Mouse (Mus musculus): Measurements from ENCODE around the gene Mgat4b.

Mgat4b gene

GRCm38 (mm10) chr11:50252684-50253265 lies 42.1 kb downstream of the Mgat4b start:
- DNase-seq = no peak

- no peak for DNase-seq
Measured at GRCm38 (mm10) chr11:50253393-50253792, 42.7 kb downstream of the Mgat4b start.

GRCm38 (mm10) chr11:50254010-50254580 lies 43.4 kb downstream of the Mgat4b start:
- peak in 1 of 2 experiments; percentile 54 for DNase-seq

GRCm38 (mm10) chr11:50256615-50257014 lies 45.9 kb downstream of the Mgat4b start:
- DNase-seq = no peak

GRCm38 (mm10) chr11:50258310-50258709 lies 47.6 kb downstream of the Mgat4b start:
- DNase-seq = no peak

- peak; percentile 43 to 62 for DNase-seq
Measured at GRCm38 (mm10) chr11:50262020-50262419, 51.3 kb downstream of the Mgat4b start.

- no peak for DNase-seq
Measured at GRCm38 (mm10) chr11:50263198-50263597, 52.5 kb downstream of the Mgat4b start.

GRCm38 (mm10) chr11:50265931-50266330 lies 55.2 kb downstream of the Mgat4b start:
- peak; percentile 46 to 69 for DNase-seq

- DNase-seq = no peak
Measured at GRCm38 (mm10) chr11:50266997-50267396, 56.3 kb downstream of the Mgat4b start.

GRCm38 (mm10) chr11:50269163-50269562 lies 58.5 kb downstream of the Mgat4b start:
- peak; percentile 66 to 68 for DNase-seq

GRCm38 (mm10) chr11:50269885-50270284 lies 59.2 kb downstream of the Mgat4b start:
- DNase-seq = no peak

- DNase-seq = no peak
Measured at GRCm38 (mm10) chr11:50272819-50273218, 62.1 kb downstream of the Mgat4b start.

GRCm38 (mm10) chr11:50275077-50275476 lies 64.4 kb downstream of the Mgat4b start:
- no peak for DNase-seq

GRCm38 (mm10) chr11:50275568-50276151 lies 65.0 kb downstream of the Mgat4b start:
- peak in 1 of 2 experiments; percentile 30 for DNase-seq

GRCm38 (mm10) chr11:50277025-50277424 lies 66.3 kb downstream of the Mgat4b start:
- peak in 1 of 2 experiments; percentile 1 for DNase-seq

- peak in 1 of 2 experiments; percentile 0 for DNase-seq
Measured at GRCm38 (mm10) chr11:50277706-50278105, 67.0 kb downstream of the Mgat4b start.

- DNase-seq = no peak
Measured at GRCm38 (mm10) chr11:50279005-50279404, 68.3 kb downstream of the Mgat4b start.

- no peak for DNase-seq
Measured at GRCm38 (mm10) chr11:50280053-50280452, 69.4 kb downstream of the Mgat4b start.

All from kidney, postnatal 4 days (tissue).